Mouse (Mus musculus): Measurements from ENCODE around the gene Hcls1. TPM values are rescaled to one million over a fixed set of nuclear protein-coding genes. Genes with fewer than 3 reads are reported as not detected.

Hcls1 gene
- 0.02 TPM for polyA plus RNA-seq (2012; fragmentation: generic; extraction: Trizol)

DNA sequence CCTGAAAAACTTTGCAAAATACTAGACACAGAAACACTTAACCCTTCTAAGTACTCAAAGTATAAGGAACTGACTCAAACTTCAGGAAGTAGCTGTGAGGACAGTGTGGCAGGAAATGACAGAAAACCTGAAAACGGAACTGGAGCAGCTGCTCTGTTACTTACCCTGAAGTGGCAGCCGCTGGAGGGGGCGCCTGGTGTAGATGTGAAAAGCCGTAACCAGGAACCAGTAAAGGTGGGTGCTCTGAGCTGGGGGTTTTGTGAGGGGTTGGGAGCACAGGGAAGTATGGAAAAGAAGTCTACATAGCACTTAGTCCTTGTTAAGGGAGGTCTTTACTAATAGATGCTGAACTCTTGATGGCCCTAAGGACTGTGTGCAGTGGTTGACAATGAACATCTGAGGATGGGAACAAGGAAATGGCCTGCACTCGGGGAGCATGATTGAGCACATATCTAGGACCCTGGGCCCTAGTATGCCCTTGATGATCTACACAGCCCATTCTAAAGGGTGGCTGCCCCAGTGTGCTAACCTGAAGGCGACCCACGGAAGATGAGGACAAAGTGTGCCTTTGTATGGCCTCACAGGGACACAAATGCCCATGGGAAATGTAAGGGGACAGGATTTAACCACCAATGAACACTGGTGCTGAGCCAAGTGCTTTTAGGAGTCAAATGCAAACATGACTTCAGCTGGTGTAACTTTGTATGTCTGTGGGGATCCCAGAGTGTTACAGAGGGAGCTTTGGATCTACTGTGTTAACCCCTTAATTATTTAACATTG is at the start of gene Hcls1:
Hcls1 (plus strand) TSS at position 143 of the 780 bp plus-strand sequence.
- Histone ChIP-seq H3K36me3 (ENCODE audit: control insufficient read depth, insufficient read depth) (peaks cover 7% of the 10 kb centered on the region), H3K79me2 (ENCODE audit: control insufficient read depth, insufficient read depth) (no peaks in the 10 kb centered on the region), H3K4me3 (no peak within 1 kb of the TSS), H3ac (ENCODE audit: control insufficient read depth, insufficient read length) (no peak within 1 kb of the TSS), H3K4me2 (ENCODE audit: low read depth) (no peak within 1 kb of the TSS), H3K27me3 (ENCODE audit: control insufficient read depth, insufficient read depth, insufficient read length) (no peaks in the 10 kb centered on the region)
- TF ChIP-seq SRF (IDR thresholded peaks at IDR 0.05; ENCODE audit: control insufficient read depth, insufficient read length, low read depth) (no peak), TCF3 (IDR thresholded peaks at IDR 0.05; ENCODE audit: insufficient read length, low read depth) (no peak), MAX (IDR thresholded peaks at IDR 0.05; ENCODE audit: low read depth) (no peak), MYOG (IDR thresholded peaks at IDR 0.05; ENCODE audit: control insufficient read depth in 1 of 3, insufficient read depth in 1 of 3, insufficient read length in 2 of 3, low read depth in 2 of 3) (no peak), USF1 (IDR thresholded peaks at IDR 0.05; ENCODE audit: low read depth) (no peak), CEBPB (IDR thresholded peaks at IDR 0.05; ENCODE audit: insufficient read depth, poor library complexity, severe bottlenecking) (no peak), REST (IDR thresholded peaks at IDR 0.05; ENCODE audit: insufficient read depth, insufficient read length) (no peak), E2F4 (IDR thresholded peaks at IDR 0.05; ENCODE audit: insufficient read depth) (no peak), TCF12 (IDR thresholded peaks at IDR 0.05; ENCODE audit: insufficient read depth, poor library complexity, severe bottlenecking) (no peak)

GRCm38 (mm10) chr16:36885912-36886311 is 48.9 kb upstream of the Hcls1 start:
- TF ChIP-seq TCF3 (IDR thresholded peaks at IDR 0.05; ENCODE audit: insufficient read length, low read depth), result no peak
- no peak for TF ChIP-seq MYOD1 (IDR thresholded peaks at IDR 0.05; ENCODE audit: control insufficient read depth in 1 of 3, insufficient read length in 2 of 3, low read depth in 2 of 3)
- no peak for TF ChIP-seq USF1 (IDR thresholded peaks at IDR 0.05; ENCODE audit: low read depth)
- TF ChIP-seq CEBPB (IDR thresholded peaks at IDR 0.05; ENCODE audit: insufficient read depth, poor library complexity, severe bottlenecking), result no peak
- no peak for TF ChIP-seq MAX (IDR thresholded peaks at IDR 0.05; ENCODE audit: low read depth)
- TF ChIP-seq POLR2AphosphoS2 (IDR thresholded peaks at IDR 0.05; ENCODE audit: insufficient read length, low read depth), result no peak
- no peak overlapping the region for H3ac ChIP-seq (ENCODE audit: control insufficient read depth, insufficient read length)
- peaks cover 16% of the 10 kb centered on the region for H3K79me2 ChIP-seq (ENCODE audit: control insufficient read depth, insufficient read depth)
- no peaks in the 10 kb centered on the region for H3K27me3 ChIP-seq (ENCODE audit: control insufficient read depth, insufficient read depth, insufficient read length)
- peaks cover 7% of the 10 kb centered on the region for H3K36me3 ChIP-seq (ENCODE audit: control insufficient read depth, insufficient read depth)
- H3K4me3 ChIP-seq, result no peak overlapping the region
- H3K4me2 ChIP-seq (ENCODE audit: low read depth), result no peak overlapping the region

DNA sequence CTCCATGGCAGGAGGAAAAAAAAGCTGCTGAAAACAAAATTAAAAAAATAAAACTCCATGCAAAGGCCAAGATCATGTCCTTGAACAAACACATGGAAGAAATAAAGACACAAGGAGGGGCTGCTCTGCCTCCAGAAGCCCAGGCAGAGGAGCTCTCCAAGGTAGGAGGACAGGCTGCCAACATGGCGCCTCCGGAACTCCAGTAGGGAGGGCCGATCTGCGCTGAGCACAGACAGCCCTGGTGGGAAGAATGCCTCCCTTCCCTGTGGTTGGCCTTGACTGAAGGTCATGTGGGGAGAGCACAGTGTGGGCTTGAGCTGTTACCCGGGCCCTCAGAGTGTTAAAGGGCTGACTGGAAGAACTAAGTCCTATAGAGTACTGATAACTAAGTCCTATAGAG is 47.2 kb upstream of the Hcls1 start:
- H3K79me2 ChIP-seq (ENCODE audit: control insufficient read depth, insufficient read depth), result peaks cover 11% of the 10 kb centered on the region
- no peak overlapping the region for H3ac ChIP-seq (ENCODE audit: control insufficient read depth, insufficient read length)
- no peak overlapping the region for H3K4me2 ChIP-seq (ENCODE audit: low read depth)
- H3K27me3 ChIP-seq (ENCODE audit: control insufficient read depth, insufficient read depth, insufficient read length), result no peaks in the 10 kb centered on the region
- H3K36me3 ChIP-seq (ENCODE audit: control insufficient read depth, insufficient read depth), result peaks cover 15% of the 10 kb centered on the region
- H3K4me3 ChIP-seq, result no peak overlapping the region
- no peak for TF ChIP-seq POLR2AphosphoS2 (IDR thresholded peaks at IDR 0.05; ENCODE audit: insufficient read length, low read depth)
- no peak for TF ChIP-seq POLR2A (IDR thresholded peaks at IDR 0.05; ENCODE audit: insufficient read length, low read depth)
- TF ChIP-seq REST (IDR thresholded peaks at IDR 0.05; ENCODE audit: insufficient read depth, insufficient read length), result peak; percentile 36
- no peak for TF ChIP-seq TCF12 (IDR thresholded peaks at IDR 0.05; ENCODE audit: insufficient read depth, poor library complexity, severe bottlenecking)
- no peak for TF ChIP-seq SRF (IDR thresholded peaks at IDR 0.05; ENCODE audit: control insufficient read depth, insufficient read length, low read depth)

GRCm38 (mm10) chr16:36890559-36890958 is 44.2 kb upstream of the Hcls1 start:
- Histone ChIP-seq H3K27me3 (ENCODE audit: control insufficient read depth, insufficient read depth, insufficient read length) (no peaks in the 10 kb centered on the region), H3K4me2 (ENCODE audit: low read depth) (no peak overlapping the region), H3ac (ENCODE audit: control insufficient read depth, insufficient read length) (no peak overlapping the region), H3K36me3 (ENCODE audit: control insufficient read depth, insufficient read depth) (peaks cover 19% of the 10 kb centered on the region), H3K4me3 (no peak overlapping the region), H3K79me2 (ENCODE audit: control insufficient read depth, insufficient read depth) (no peaks in the 10 kb centered on the region)
- TF ChIP-seq REST (IDR thresholded peaks at IDR 0.05; ENCODE audit: insufficient read depth, insufficient read length) (no peak), MYOG (IDR thresholded peaks at IDR 0.05; ENCODE audit: control insufficient read depth in 1 of 3, insufficient read depth in 1 of 3, insufficient read length in 2 of 3, low read depth in 2 of 3) (no peak), POLR2A (IDR thresholded peaks at IDR 0.05; ENCODE audit: insufficient read length, low read depth) (no peak), TCF3 (IDR thresholded peaks at IDR 0.05; ENCODE audit: insufficient read length, low read depth) (no peak), CEBPB (IDR thresholded peaks at IDR 0.05; ENCODE audit: insufficient read depth, poor library complexity, severe bottlenecking) (no peak), SRF (IDR thresholded peaks at IDR 0.05; ENCODE audit: control insufficient read depth, insufficient read length, low read depth) (no peak), USF1 (IDR thresholded peaks at IDR 0.05; ENCODE audit: low read depth) (no peak), E2F4 (IDR thresholded peaks at IDR 0.05; ENCODE audit: insufficient read depth) (no peak), TCF12 (IDR thresholded peaks at IDR 0.05; ENCODE audit: insufficient read depth, poor library complexity, severe bottlenecking) (no peak), POLR2AphosphoS2 (IDR thresholded peaks at IDR 0.05; ENCODE audit: insufficient read length, low read depth) (no peak), MAX (IDR thresholded peaks at IDR 0.05; ENCODE audit: low read depth) (no peak), MYOD1 (IDR thresholded peaks at IDR 0.05; ENCODE audit: control insufficient read depth in 1 of 3, insufficient read length in 2 of 3, low read depth in 2 of 3) (no peak)

GRCm38 (mm10) chr16:36891415-36891814 is 43.4 kb upstream of the Hcls1 start:
- Histone ChIP-seq H3K4me3 (no peak overlapping the region), H3K79me2 (ENCODE audit: control insufficient read depth, insufficient read depth) (no peaks in the 10 kb centered on the region), H3K4me2 (ENCODE audit: low read depth) (no peak overlapping the region), H3K27me3 (ENCODE audit: control insufficient read depth, insufficient read depth, insufficient read length) (no peaks in the 10 kb centered on the region), H3K36me3 (ENCODE audit: control insufficient read depth, insufficient read depth) (peaks cover 15% of the 10 kb centered on the region), H3ac (ENCODE audit: control insufficient read depth, insufficient read length) (no peak overlapping the region)
- TF ChIP-seq POLR2AphosphoS2 (IDR thresholded peaks at IDR 0.05; ENCODE audit: insufficient read length, low read depth), result no peak
- no peak for TF ChIP-seq SRF (IDR thresholded peaks at IDR 0.05; ENCODE audit: control insufficient read depth, insufficient read length, low read depth)
- no peak for TF ChIP-seq E2F4 (IDR thresholded peaks at IDR 0.05; ENCODE audit: insufficient read depth)
- TF ChIP-seq REST (IDR thresholded peaks at IDR 0.05; ENCODE audit: insufficient read depth, insufficient read length), result no peak
